Mouse (Mus musculus) adrenal gland, adult 18-20 months (tissue): ENCODE data around the gene Prpf39. TPM values are rescaled to one million over a fixed set of nuclear protein-coding genes. Genes with fewer than 3 reads are reported as not detected.

Experiments
- DNase-seq, 2 experiments: peaks; one replicate each; pipeline ENCODE4 v3.0.0; 2021 to 2022; ENCODE audit warnings: low spot score in 2 of 2
- long read RNA-seq, 2 experiments: library from polyadenylated mRNA; stranded (forward); transcript quantifications; one replicate each; pipeline ENCODE4 v2.0.0; 2021
- total RNA-seq, 2 experiments: library from RNA; stranded (reverse); gene quantifications; 1 replicate in 1 of 2; 2 replicates in 1 of 2; pipeline ENCODE4 v1.2.3; 2021

The Prpf39 gene
- total RNA-seq: 10 to 100 TPM; 31.9 to 34.4 TPM
- long read RNA-seq, experiment 1, full-length matches to known transcripts: 9 of 20 reads
- long read RNA-seq, experiment 1, partial matches to known transcripts: 0 of 20 reads
- long read RNA-seq, experiment 1, other reads (novel, unspliced or antisense): 11 of 20 reads
- long read RNA-seq, experiment 2, full-length matches to known transcripts: 17 of 49 reads
- long read RNA-seq, experiment 2, partial matches to known transcripts: 4 of 49 reads
- long read RNA-seq, experiment 2, other reads (novel, unspliced or antisense): 28 of 49 reads

GRCm38 (mm10) chr12:65036190-65036870, at the start of gene Prpf39:
Gene Prpf39 (plus strand): TSS chr12:65036333.
- DNase-seq: peak; percentile 94

GRCm38 (mm10) chr12:65007725-65008124, 28.4 kb upstream of the Prpf39 start:
- DNase-seq: no peak

- no peak for DNase-seq
Measured at GRCm38 (mm10) chr12:65022842-65023241, 13.3 kb upstream of the Prpf39 start.

- no peak for DNase-seq
Measured at GRCm38 (mm10) chr12:65035839-65036189, 319 bp upstream of the Prpf39 start.

- no peak for DNase-seq
Measured at GRCm38 (mm10) chr12:65036892-65037545, 886 bp downstream of the Prpf39 start.

- no peak for DNase-seq
Measured at GRCm38 (mm10) chr12:65037546-65037937, 1.4 kb downstream of the Prpf39 start.

GRCm38 (mm10) chr12:65048799-65049198, 12.7 kb downstream of the Prpf39 start:
- DNase-seq: no peak

GRCm38 (mm10) chr12:65058203-65058602, 22.1 kb downstream of the Prpf39 start:
- no peak for DNase-seq

- no peak for DNase-seq
Measured at GRCm38 (mm10) chr12:65061082-65061481, 24.9 kb downstream of the Prpf39 start.

GRCm38 (mm10) chr12:65065241-65065640, 29.1 kb downstream of the Prpf39 start:
- DNase-seq: no peak

- DNase-seq: no peak
Measured at GRCm38 (mm10) chr12:65066234-65066633, 30.1 kb downstream of the Prpf39 start.

- DNase-seq: no peak
Measured at GRCm38 (mm10) chr12:65068409-65068808, 32.3 kb downstream of the Prpf39 start.

GRCm38 (mm10) chr12:65072911-65073610, 36.9 kb downstream of the Prpf39 start:
- no peak for DNase-seq

- peak; percentile 98 for DNase-seq
Measured at GRCm38 (mm10) chr12:65073611-65074178, 37.6 kb downstream of the Prpf39 start, which contains the start of gene Fkbp3. Gene Fkbp3 (minus strand): TSS chr12:65074007.

- DNase-seq: no peak
Measured at GRCm38 (mm10) chr12:65074651-65075050, 38.5 kb downstream of the Prpf39 start.

- DNase-seq: peak; percentile 85 to 89
Measured at GRCm38 (mm10) chr12:65075085-65075732, 39.1 kb downstream of the Prpf39 start, which contains the start of gene Fancm. Gene Fancm (plus strand): TSS chr12:65075603.

- DNase-seq: no peak
Measured at GRCm38 (mm10) chr12:65075733-65076310, 39.7 kb downstream of the Prpf39 start.

- no peak for DNase-seq
Measured at GRCm38 (mm10) chr12:65076906-65077305, 40.8 kb downstream of the Prpf39 start.

GRCm38 (mm10) chr12:65108746-65109145, 72.6 kb downstream of the Prpf39 start:
- DNase-seq: no peak

- no peak for DNase-seq
Measured at GRCm38 (mm10) chr12:65111503-65111902, 75.4 kb downstream of the Prpf39 start.
